Mouse (Mus musculus) kidney, postnatal 0 days (tissue): Measurements from ENCODE around the gene Itgb5. TPM values are rescaled to one million over a fixed set of nuclear protein-coding genes. Genes with fewer than 3 reads are reported as not detected.

Experiments used
- ATAC-seq: fragments of 200-750 bp; cut with Nextera tagmentation; replicated peaks from 2 replicates; pipeline ENCODE4 v1.8.0; 2017; ENCODE audit warnings: low read depth, moderate number of reproducible peaks, moderate TSS enrichment, moderate library complexity; ENCODE audit not compliant: low FRiP score
- DNase-seq: peaks from one replicate; pipeline ENCODE4 v3.0.0-alpha.2; 2016; ENCODE audit warnings: low spot score
- H3K27ac ChIP-seq: fragments of 300-500 bp; sonication (generic); 2 replicates; pipeline ENCODE4 v1.5.1; 2014; ENCODE audit warnings: mild to moderate bottlenecking
- H3K27me3 ChIP-seq: fragments of 300-500 bp; sonication (generic); 2 replicates; pipeline ENCODE4 v1.6.1; 2014; ENCODE audit warnings: low read length, mixed read lengths; ENCODE audit not compliant: insufficient read depth
- H3K36me3 ChIP-seq: fragments of 300-500 bp; sonication (generic); 2 replicates; pipeline ENCODE4 v1.6.1; 2014; ENCODE audit warnings: low read length, mixed read lengths; ENCODE audit not compliant: insufficient read depth
- H3K4me1 ChIP-seq: fragments of 300-500 bp; sonication (generic); replicated peaks from 2 replicates; pipeline ENCODE4 v1.6.1; 2014; ENCODE audit warnings: antibody characterized with exemption, low read length, mixed read lengths; ENCODE audit not compliant: insufficient read depth
- H3K4me2 ChIP-seq: fragments of 300-500 bp; sonication (generic); 2 replicates; pipeline ENCODE4 v1.6.1; 2014; ENCODE audit warnings: mild to moderate bottlenecking, low read length, moderate library complexity, mixed read lengths
- H3K4me3 ChIP-seq: fragments of 300-500 bp; sonication (generic); replicated peaks from 2 replicates; pipeline ENCODE4 v1.5.1; 2014; ENCODE audit warnings: low read depth, low read length
- H3K9ac ChIP-seq: fragments of 300-500 bp; sonication (generic); 2 replicates; pipeline ENCODE4 v1.6.1; 2014; ENCODE audit warnings: low read depth, low read length
- H3K9me3 ChIP-seq: fragments of 300-500 bp; sonication (generic); replicated peaks from 2 replicates; pipeline ENCODE4 v1.6.1; 2016; ENCODE audit warnings: low read length, inconsistent platforms, mixed read lengths
- CTCF ChIP-seq: IDR thresholded peaks from 2 replicates; pipeline ENCODE4 v1.5.1; 2016; ENCODE audit warnings: antibody characterized with exemption, low read depth, mild to moderate bottlenecking, moderate library complexity
- WGBS: fragments of 180-500 bp; shearing (Covaris S2); extraction: QIAGEN DNeasy Blood & Tissue Kit; methylation state at CpG from one replicate; pipeline ENCODE4 v1.1.7; 2014; 5-methylcytosine and 5-hydroxymethylcytosine counted together
- polyA plus RNA-seq: library from polyadenylated mRNA; unstranded; fragments of >200 nt; fragmentation: Nextera tagmentation; extraction: Ambion mirVana; gene quantifications from 2 replicates; pipeline ENCODE4 v1.2.1, GENCODE M21; 2015

Gene Itgb5
- polyA plus RNA-seq, 1 experiment from 2014 or later, result 53.2 TPM

DNA sequence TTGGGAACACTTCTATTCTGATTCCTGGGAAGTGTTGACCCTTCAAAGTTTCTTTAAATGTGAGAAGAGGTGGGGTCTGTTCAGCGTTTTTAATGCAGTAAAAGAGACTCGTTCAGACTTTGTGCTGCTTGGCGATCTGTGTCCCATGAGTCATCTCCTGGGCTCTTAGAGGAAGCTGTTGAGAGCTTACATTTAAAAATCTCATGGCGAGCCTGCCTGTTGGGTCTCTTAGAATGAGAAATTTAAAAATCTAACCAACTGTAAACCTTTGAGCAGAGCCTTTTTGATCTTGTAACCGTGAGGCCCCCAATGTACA lies 93.5 kb downstream of the Itgb5 start:
- Histone ChIP-seq H3K36me3 (peaks cover 6% of the 10 kb centered on the region), H3K27ac (peak overlapping the region; percentile 54), H3K27me3 (no peaks in the 10 kb centered on the region), H3K4me2 (no peak overlapping the region), H3K9ac (no peak overlapping the region), H3K4me1 (peaks cover 28% of the 10 kb centered on the region), H3K4me3 (no peak overlapping the region), H3K9me3 (no peaks in the 10 kb centered on the region)
- ATAC-seq, result no peak
- DNase-seq, result peak; percentile 60
- WGBS, result 24% methylated on average over 5 of the region's 5 CpGs
- TF ChIP-seq CTCF, result no peak

DNA sequence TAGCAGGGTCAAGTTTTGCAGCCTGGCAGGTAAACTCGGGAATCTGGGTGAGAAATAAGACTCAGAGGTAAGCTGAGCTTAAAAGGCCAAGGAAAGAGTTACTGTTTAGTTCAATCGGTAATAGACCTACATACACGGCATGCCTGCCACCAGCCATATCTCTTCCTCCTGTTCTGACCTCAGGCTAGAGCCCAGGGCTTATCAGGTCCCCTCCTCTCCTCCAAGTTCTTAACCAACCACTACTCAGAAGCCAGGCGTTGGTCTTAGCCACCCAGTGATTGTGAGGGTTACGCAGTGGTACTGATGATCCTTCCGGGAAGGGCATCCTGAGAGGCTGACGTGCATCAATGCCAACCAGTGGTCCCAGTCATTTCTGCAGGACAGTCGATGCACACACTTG lies 94.3 kb downstream of the Itgb5 start:
- Histone ChIP-seq H3K4me2 (no peak overlapping the region), H3K9ac (no peak overlapping the region), H3K27ac (no peak overlapping the region), H3K9me3 (no peaks in the 10 kb centered on the region), H3K4me1 (peaks cover 28% of the 10 kb centered on the region), H3K27me3 (no peaks in the 10 kb centered on the region), H3K36me3 (peaks cover 6% of the 10 kb centered on the region), H3K4me3 (no peak overlapping the region)
- DNase-seq (no peak), ATAC-seq (no peak)
- no peak for TF ChIP-seq CTCF
- 84% methylated on average over 8 of the region's 8 CpGs for WGBS

DNA sequence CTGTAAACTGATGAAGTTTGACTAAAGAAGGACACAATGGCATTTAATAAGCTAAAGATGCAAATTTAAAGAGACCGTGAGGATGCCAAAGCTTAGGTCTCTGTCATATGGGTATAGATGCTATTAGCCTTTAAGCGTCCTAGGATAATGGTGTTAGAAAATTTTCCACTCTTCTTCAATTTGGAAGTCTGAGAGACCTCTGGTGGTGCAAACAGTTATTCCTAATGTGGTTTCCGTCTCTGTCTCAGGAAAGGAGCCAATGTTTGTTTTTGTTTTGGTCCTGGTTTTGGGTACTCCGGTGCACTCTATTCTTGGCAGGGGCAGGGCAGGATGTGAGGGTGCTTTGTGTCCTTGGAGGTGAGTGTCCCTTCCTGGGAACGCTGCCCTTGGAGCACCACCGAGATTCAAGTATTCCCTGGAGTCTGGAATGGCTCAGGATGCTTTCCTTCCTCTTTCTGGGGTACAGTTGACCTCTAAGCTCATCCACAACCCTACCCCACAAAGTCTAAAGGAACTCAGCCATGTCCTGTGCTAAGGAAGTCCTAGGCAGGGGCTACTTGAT lies 97.9 kb downstream of the Itgb5 start:
- H3K4me1 ChIP-seq, result peaks cover 14% of the 10 kb centered on the region
- H3K9me3 ChIP-seq, result no peaks in the 10 kb centered on the region
- no peaks in the 10 kb centered on the region for H3K27me3 ChIP-seq
- no peak overlapping the region for H3K4me3 ChIP-seq
- 69% methylated on average over 6 of the region's 6 CpGs for WGBS
- no peak for DNase-seq
- H3K27ac ChIP-seq, result no peak overlapping the region
- H3K9ac ChIP-seq, result no peak overlapping the region
- ATAC-seq, result no peak
- H3K36me3 ChIP-seq, result no peaks in the 10 kb centered on the region
- H3K4me2 ChIP-seq, result no peak overlapping the region
- peak; percentile 32; the same call in 1 of the 2 replicates for TF ChIP-seq CTCF

DNA sequence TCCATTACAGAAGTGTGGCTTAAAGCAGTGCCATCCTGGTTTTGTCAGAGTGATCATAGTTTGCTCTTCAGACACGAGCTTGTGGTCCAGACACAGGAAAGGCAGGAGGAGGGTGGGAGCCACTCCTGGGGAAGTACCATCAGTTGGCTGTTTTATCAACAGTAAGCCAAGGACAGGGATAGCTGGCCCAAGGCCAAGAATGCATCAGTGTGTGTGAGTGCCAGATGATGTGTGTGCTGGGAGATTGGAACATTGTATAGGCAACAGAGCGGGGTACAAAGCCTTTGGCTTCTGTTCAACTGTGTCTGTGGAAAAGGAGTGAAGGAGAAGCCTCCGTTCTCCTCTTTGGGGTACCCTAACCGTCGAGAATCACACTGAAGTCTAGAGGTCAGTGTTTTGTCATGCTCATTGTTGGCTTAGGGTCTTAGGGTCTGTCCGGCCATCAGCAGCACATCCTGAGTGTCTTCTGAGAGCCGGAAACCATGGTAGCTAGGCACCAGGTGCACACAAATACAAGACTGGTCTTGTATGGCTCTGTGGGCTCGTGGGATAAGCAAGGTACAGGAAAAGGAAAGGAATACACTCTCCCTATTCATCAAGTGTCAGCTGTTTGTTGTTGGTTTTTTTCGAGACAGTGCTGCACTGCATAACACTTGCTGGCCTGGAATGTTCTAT lies 99.5 kb downstream of the Itgb5 start:
- Histone ChIP-seq H3K9me3 (no peaks in the 10 kb centered on the region), H3K36me3 (no peaks in the 10 kb centered on the region), H3K27me3 (no peaks in the 10 kb centered on the region), H3K4me1 (peaks cover 5% of the 10 kb centered on the region; the same call in 1 of the 2 replicates), H3K4me3 (no peak overlapping the region), H3K4me2 (no peak overlapping the region), H3K9ac (no peak overlapping the region), H3K27ac (peak overlapping the region; percentile 54; the same call in 1 of the 2 replicates)
- WGBS, result 72% methylated on average over 9 of the region's 9 CpGs
- TF ChIP-seq CTCF, result no peak
- DNase-seq (no peak), ATAC-seq (no peak)

DNA sequence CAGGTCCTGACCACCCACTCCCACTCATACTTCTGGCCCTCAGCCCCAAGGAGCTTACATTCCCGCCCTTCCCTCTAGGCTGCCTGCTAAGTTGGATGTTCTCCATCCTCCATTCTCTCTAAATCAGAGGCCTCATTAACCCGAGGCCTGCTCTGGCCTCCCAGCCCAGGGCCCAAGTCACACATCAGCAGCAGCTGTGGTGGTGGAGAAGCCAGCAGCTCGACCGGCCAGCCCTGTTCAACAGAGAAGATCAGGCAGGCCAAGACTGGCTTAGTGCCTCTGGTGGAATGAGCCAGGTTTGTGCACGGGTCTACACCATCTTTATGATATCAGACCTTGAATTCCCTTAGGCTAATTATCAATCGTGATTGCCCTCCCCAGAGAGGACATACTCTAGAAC lies 101.3 kb downstream of the Itgb5 start:
- ATAC-seq, result no peak
- H3K9ac ChIP-seq, result no peak overlapping the region
- H3K4me1 ChIP-seq, result peaks cover 5% of the 10 kb centered on the region; the same call in 1 of the 2 replicates

DNA sequence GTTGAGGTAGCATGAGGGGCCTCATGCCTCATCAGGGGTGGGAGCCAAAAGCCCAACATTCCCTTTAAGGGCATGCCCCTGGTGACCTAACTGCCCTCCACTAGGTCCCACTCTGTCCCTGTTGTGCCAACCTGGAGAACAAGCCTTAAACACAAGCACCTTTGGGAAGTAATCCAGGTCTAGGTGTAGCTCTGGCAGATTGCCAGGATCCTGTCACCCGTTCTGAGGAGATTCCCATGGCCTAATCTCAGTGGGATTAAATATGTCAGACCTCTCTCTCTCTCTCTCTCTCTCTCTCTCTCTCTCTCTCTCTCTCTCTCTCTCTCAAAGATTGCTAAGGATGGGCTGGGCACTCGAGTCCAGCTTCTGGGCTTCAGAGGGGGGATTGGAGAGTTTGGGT lies 102.2 kb downstream of the Itgb5 start:
- Histone ChIP-seq H3K36me3 (no peaks in the 10 kb centered on the region), H3K4me1 (peaks cover 5% of the 10 kb centered on the region; the same call in 1 of the 2 replicates), H3K4me2 (no peak overlapping the region), H3K9me3 (no peaks in the 10 kb centered on the region), H3K9ac (no peak overlapping the region), H3K27ac (no peak overlapping the region), H3K4me3 (no peak overlapping the region), H3K27me3 (no peaks in the 10 kb centered on the region)
- ATAC-seq (no peak), DNase-seq (no peak)
- no peak for TF ChIP-seq CTCF
- WGBS, result 47% methylated on average over 2 of the region's 2 CpGs

More for the DNA sequence above, 101.3 kb downstream of the Itgb5 start:
- no peaks in the 10 kb centered on the region for H3K27me3 ChIP-seq
- no peak for DNase-seq
- no peak for TF ChIP-seq CTCF
- WGBS, result 65% methylated on average over 6 of the region's 6 CpGs
- H3K4me2 ChIP-seq, result no peak overlapping the region
- no peak overlapping the region; the same call in 1 of the 2 replicates for H3K27ac ChIP-seq
- no peaks in the 10 kb centered on the region for H3K9me3 ChIP-seq
- no peak overlapping the region for H3K4me3 ChIP-seq
- no peaks in the 10 kb centered on the region for H3K36me3 ChIP-seq
